Mouse (Mus musculus) frontal cortex, postnatal 36 days (tissue): ENCODE measurements at regions not wholly inside any gene's neighbourhood (a gene's known extent, or its start where the extent isn't known, plus 50 kb on each side); places are given as distances from the start of the nearest gene placed in this dataset.
"Not testable (repeated sequence)": the region's sequence is repeated elsewhere in the genome, so short reads cannot be mapped to it uniquely, and the experiment has no call there.

Source experiments
- DNase-seq, 2 experiments: peaks; one replicate each; pipeline ENCODE4 v3.0.0; 2022; ENCODE audit warnings: low spot score in 2 of 2

GRCm38 (mm10) chr7:63997997-63998396 is 59.3 kb upstream of the Klf13 start:
- DNase-seq = no peak

- no peak for DNase-seq
Measured at GRCm38 (mm10) chr7:63996581-63997098, 57.9 kb upstream of the Klf13 start.

GRCm38 (mm10) chr7:63995255-63995980 is 56.7 kb upstream of the Klf13 start:
- no peak for DNase-seq

- DNase-seq = not testable (repeated sequence)
Measured at GRCm38 (mm10) chr7:63994769-63995168, 56.1 kb upstream of the Klf13 start.

GRCm38 (mm10) chr7:63992155-63992554 is 53.4 kb upstream of the Klf13 start:
- DNase-seq = peak in 1 of 2 experiments; percentile 20

GRCm38 (mm10) chr7:63991085-63992010 is 52.6 kb upstream of the Klf13 start:
- DNase-seq = peak; percentile 36 to 48

- DNase-seq = no peak
Measured at GRCm38 (mm10) chr7:63990312-63991028, 51.8 kb upstream of the Klf13 start.

- no peak for DNase-seq
Measured at GRCm38 (mm10) chr7:63989736-63990135, 51.0 kb upstream of the Klf13 start.
